Mouse (Mus musculus): ENCODE measurements around the gene Gdpgp1. TPM values are rescaled to one million over a fixed set of nuclear protein-coding genes. Genes with fewer than 3 reads are reported as not detected.

Gdpgp1 gene
- polyA plus RNA-seq (2017; shearing (Covaris generic)), result 10 to 100 TPM in 1 of 2 experiments, 1 to 10 TPM in 1; 9.2 to 13.3 TPM

GRCm38 (mm10) chr7:80232489-80233029 lies at the start of gene Gdpgp1, which contains the start of gene Cib1:
Gene Gdpgp1 (plus strand): TSS chr7:80232865.
Gene Cib1 (minus strand): TSS chr7:80232813.

GRCm38 (mm10) chr7:80186531-80187296 lies 46.0 kb upstream of the Gdpgp1 start, which contains the start of gene Sema4b:
Gene Sema4b (plus strand): TSS chr7:80186841.

GRCm38 (mm10) chr7:80246148-80246721 lies 13.6 kb downstream of the Gdpgp1 start, which contains the start of gene Ttll13:
Gene Ttll13 (plus strand): TSS chr7:80246376.

GRCm38 (mm10) chr7:80260625-80261371 lies 28.1 kb downstream of the Gdpgp1 start, which contains the start of gene Ngrn:
Gene Ngrn (plus strand): TSS chr7:80261215.

GRCm38 (mm10) chr7:80268897-80269750 lies 36.5 kb downstream of the Gdpgp1 start, which contains the start of gene Vps33b:
Gene Vps33b (plus strand): TSS chr7:80269649.

Other genes with a start within 250 kb of the Gdpgp1 start
- gene Zfp710, start 208.1 kb upstream of the Gdpgp1 start, polyA plus RNA-seq (2017; shearing (Covaris generic)), result 10 to 100 TPM; 12.1 to 22.7 TPM
- 10 to 100 TPM; 54.1 to 84.7 TPM for gene Idh2, start 117.5 kb upstream of the Gdpgp1 start, polyA plus RNA-seq (2017; shearing (Covaris generic))
- gene Sema4b, start 46.0 kb upstream of the Gdpgp1 start, polyA plus RNA-seq (2017; shearing (Covaris generic)), result 10 to 100 TPM; 22.0 to 23.2 TPM
- 100 to 1,000 TPM; 139 to 161 TPM for gene Cib1, start 52 bp upstream of the Gdpgp1 start, polyA plus RNA-seq (2017; shearing (Covaris generic))
- gene Ttll13, start 13.5 kb downstream of the Gdpgp1 start, polyA plus RNA-seq (2017; shearing (Covaris generic)), result 1 to 10 TPM in 1 of 2 experiments, under 1 TPM in 1; 0.59 to 5.8 TPM
- gene Ngrn, start 28.4 kb downstream of the Gdpgp1 start, polyA plus RNA-seq (2017; shearing (Covaris generic)), result 10 to 100 TPM; 47.2 to 59.6 TPM
- 10 to 100 TPM; 42.2 to 68.2 TPM for gene Vps33b, start 36.8 kb downstream of the Gdpgp1 start, polyA plus RNA-seq (2017; shearing (Covaris generic))
- gene Prc1, start 61.6 kb downstream of the Gdpgp1 start, polyA plus RNA-seq (2017; shearing (Covaris generic)), result 10 to 100 TPM in 1 of 2 experiments, 1 to 10 TPM in 1; 7.8 to 12.8 TPM
- gene Rccd1, start 91.6 kb downstream of the Gdpgp1 start, polyA plus RNA-seq (2017; shearing (Covaris generic)), result 10 to 100 TPM; 24.7 to 27.3 TPM
- gene Unc45a, start 108.1 kb downstream of the Gdpgp1 start, polyA plus RNA-seq (2017; shearing (Covaris generic)), result 10 to 100 TPM; 74.5 to 78.7 TPM
- gene Hddc3, start 110.2 kb downstream of the Gdpgp1 start, polyA plus RNA-seq (2017; shearing (Covaris generic)), result 10 to 100 TPM in 1 of 2 experiments, 1 to 10 TPM in 1; 6.5 to 11.6 TPM
- gene Man2a2, start 138.5 kb downstream of the Gdpgp1 start, polyA plus RNA-seq (2017; shearing (Covaris generic)), result 10 to 100 TPM; 50.0 to 65.1 TPM
- gene Fes, start 155.1 kb downstream of the Gdpgp1 start, polyA plus RNA-seq (2017; shearing (Covaris generic)), result 1 to 10 TPM in 1 of 2 experiments, under 1 TPM in 1; 0.58 to 3.5 TPM
- 10 to 100 TPM; 52.1 to 53.9 TPM for gene Furin, start 172.6 kb downstream of the Gdpgp1 start, polyA plus RNA-seq (2017; shearing (Covaris generic))